Mouse (Mus musculus) embryonic facial prominence, embryonic 10.5 days (tissue): ENCODE results near the gene Isg15. TPM values are rescaled to one million over a fixed set of nuclear protein-coding genes. Genes with fewer than 3 reads are reported as not detected.
"Not testable (repeated sequence)": the region's sequence is repeated elsewhere in the genome, so short reads cannot be mapped to it uniquely, and the experiment has no call there.

Experiments
- DNase-seq: peaks from one replicate; pipeline ENCODE4 v3.0.0-alpha.2; 2017; ENCODE audit warnings: low spot score
- H3K27ac ChIP-seq: fragments of 300-500 bp; sonication (generic); replicated peaks from 2 replicates; pipeline ENCODE4 v1.5.1; 2016; ENCODE audit warnings: mild to moderate bottlenecking
- H3K27me3 ChIP-seq: fragments of 300-500 bp; sonication (generic); replicated peaks from 2 replicates; pipeline ENCODE4 v1.6.1; 2016; ENCODE audit warnings: low read depth, mild to moderate bottlenecking; ENCODE audit not compliant: poor library complexity, severe bottlenecking
- H3K36me3 ChIP-seq: fragments of 300-500 bp; sonication (generic); replicated peaks from 2 replicates; pipeline ENCODE4 v1.6.1; 2016; ENCODE audit warnings: mild to moderate bottlenecking, moderate library complexity
- H3K4me1 ChIP-seq: fragments of 300-500 bp; sonication (generic); 2 replicates; pipeline ENCODE4 v1.6.1; 2016
- H3K4me3 ChIP-seq: fragments of 300-500 bp; sonication (generic); 2 replicates; pipeline ENCODE4 v1.5.1; 2016; ENCODE audit warnings: mild to moderate bottlenecking, moderate library complexity
- H3K9me3 ChIP-seq: fragments of 300-500 bp; sonication (generic); 2 replicates; pipeline ENCODE4 v1.6.1; 2016; ENCODE audit warnings: mild to moderate bottlenecking
- WGBS: fragments of 180-500 bp; shearing (Covaris S2); methylation state at CpG from one replicate; pipeline ENCODE4 v1.1.7; 2016; 5-methylcytosine and 5-hydroxymethylcytosine counted together
- microRNA-seq: library from miRNA; unstranded; fragments of <30 nt; microRNA quantifications from one replicate; pipeline ENCODE4, GENCODE M21; 2017
- polyA plus RNA-seq: library from polyadenylated mRNA; unstranded; fragments of >200 nt; fragmentation: Nextera tagmentation; extraction: Ambion mirVana; gene quantifications from 2 replicates; pipeline ENCODE4 v1.2.1, GENCODE M21; 2016

The Isg15 gene
- polyA plus RNA-seq, 1 experiment from 2014 or later: 0.47 TPM

DNA sequence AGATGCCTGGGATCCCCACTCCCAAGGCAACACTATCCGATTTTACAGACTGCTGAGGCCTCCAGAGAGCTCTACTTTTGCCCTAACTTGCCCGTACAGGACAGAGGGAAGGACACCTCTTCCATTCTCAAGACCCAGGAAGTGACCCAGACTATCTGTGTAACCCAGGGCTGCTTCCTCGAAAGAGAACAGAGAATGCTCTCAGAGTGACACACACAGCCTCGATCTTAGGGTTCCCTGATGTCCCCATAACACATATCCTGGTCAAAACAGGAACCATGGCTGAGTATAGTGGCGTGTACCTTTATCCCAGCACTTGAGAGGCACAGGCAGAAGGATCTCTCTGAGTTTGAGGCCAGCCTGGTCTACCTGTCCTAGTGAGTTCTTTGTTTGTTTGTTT lies 16.9 kb downstream of the Isg15 start:
- DNase-seq: no peak
- Histone ChIP-seq H3K27ac (no peak overlapping the region), H3K4me3 (peak overlapping the region; percentile 30; the same call in 1 of the 2 replicates), H3K27me3 (no peaks in the 10 kb centered on the region), H3K4me1 (peaks cover 52% of the 10 kb centered on the region), H3K36me3 (peaks cover 78% of the 10 kb centered on the region), H3K9me3 (no peaks in the 10 kb centered on the region)
- WGBS: 88% methylated on average over 5 of the region's 5 CpGs

DNA sequence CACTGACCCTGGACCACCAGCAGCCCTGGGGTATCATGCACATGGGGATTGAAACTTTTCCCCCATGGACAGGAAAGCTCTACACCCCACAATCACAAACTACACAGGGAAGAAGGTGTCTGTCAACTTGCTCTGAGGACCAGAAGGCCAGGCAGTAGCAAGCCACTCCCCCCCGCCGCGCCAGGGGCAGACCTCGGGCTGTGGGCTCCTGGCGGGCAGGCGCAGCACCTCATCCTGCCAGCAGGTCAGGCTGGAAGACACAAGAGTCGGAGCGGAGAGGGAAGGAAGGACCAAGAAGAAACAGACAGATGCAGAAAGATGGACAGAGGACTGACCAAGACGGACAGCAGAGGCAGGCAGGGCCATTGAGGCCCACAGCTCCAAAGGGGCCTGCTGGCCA lies 23.0 kb downstream of the Isg15 start:
- H3K4me3 ChIP-seq: no peak overlapping the region
- no peaks in the 10 kb centered on the region for H3K9me3 ChIP-seq
- H3K27ac ChIP-seq: no peak overlapping the region
- H3K4me1 ChIP-seq: peaks cover 4% of the 10 kb centered on the region; the same call in 1 of the 2 replicates
- H3K27me3 ChIP-seq: no peaks in the 10 kb centered on the region
- no peak for DNase-seq
- H3K36me3 ChIP-seq: peaks cover 100% of the 10 kb centered on the region
- 95% methylated on average over 9 of the region's 9 CpGs for WGBS

DNA sequence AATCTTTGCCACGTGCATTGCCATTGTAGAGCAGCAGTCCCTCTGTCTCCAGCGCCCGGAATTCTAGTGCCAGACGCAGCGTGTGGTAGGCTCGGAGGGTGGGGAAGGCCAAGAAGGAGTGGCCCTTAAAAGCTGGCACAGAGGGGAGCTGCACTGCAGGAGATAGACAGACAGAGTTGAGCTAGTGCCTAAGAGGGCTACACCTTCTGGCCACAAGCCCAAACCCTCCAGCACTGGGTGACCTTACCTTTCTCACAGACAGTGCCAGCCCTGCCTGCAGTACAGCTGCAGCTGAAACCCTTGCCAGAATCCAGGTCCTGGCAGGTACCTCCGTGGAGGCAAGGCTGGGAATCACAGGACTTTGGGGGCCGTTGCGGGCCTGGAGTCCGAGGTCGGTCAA lies 28.8 kb downstream of the Isg15 start:
- Histone ChIP-seq H3K27me3 (no peaks in the 10 kb centered on the region), H3K4me3 (no peak overlapping the region), H3K36me3 (peaks cover 100% of the 10 kb centered on the region), H3K4me1 (no peaks in the 10 kb centered on the region), H3K27ac (no peak overlapping the region), H3K9me3 (no peaks in the 10 kb centered on the region)
- WGBS: 95% methylated on average over 11 of the region's 11 CpGs
- DNase-seq: no peak

GRCm38 (mm10) chr4:156169129-156169528 lies 31.5 kb downstream of the Isg15 start:
- WGBS: 95% methylated on average over 10 of the region's 10 CpGs
- no peaks in the 10 kb centered on the region for H3K9me3 ChIP-seq
- no peaks in the 10 kb centered on the region for H3K4me1 ChIP-seq
- H3K27ac ChIP-seq: no peak overlapping the region
- no peak overlapping the region for H3K4me3 ChIP-seq
- DNase-seq: no peak
- H3K27me3 ChIP-seq: no peaks in the 10 kb centered on the region
- peaks cover 100% of the 10 kb centered on the region for H3K36me3 ChIP-seq

GRCm38 (mm10) chr4:156168611-156169010 lies 32.0 kb downstream of the Isg15 start:
- Histone ChIP-seq H3K4me1 (no peaks in the 10 kb centered on the region), H3K9me3 (no peaks in the 10 kb centered on the region), H3K36me3 (peaks cover 100% of the 10 kb centered on the region), H3K4me3 (no peak overlapping the region), H3K27me3 (no peaks in the 10 kb centered on the region), H3K27ac (no peak overlapping the region)
- DNase-seq: no peak
- 91% methylated on average over 8 of the region's 8 CpGs for WGBS

GRCm38 (mm10) chr4:156166477-156166876 lies 34.1 kb downstream of the Isg15 start:
- WGBS: 89% methylated on average over 9 of the region's 9 CpGs
- no peak for DNase-seq

DNA sequence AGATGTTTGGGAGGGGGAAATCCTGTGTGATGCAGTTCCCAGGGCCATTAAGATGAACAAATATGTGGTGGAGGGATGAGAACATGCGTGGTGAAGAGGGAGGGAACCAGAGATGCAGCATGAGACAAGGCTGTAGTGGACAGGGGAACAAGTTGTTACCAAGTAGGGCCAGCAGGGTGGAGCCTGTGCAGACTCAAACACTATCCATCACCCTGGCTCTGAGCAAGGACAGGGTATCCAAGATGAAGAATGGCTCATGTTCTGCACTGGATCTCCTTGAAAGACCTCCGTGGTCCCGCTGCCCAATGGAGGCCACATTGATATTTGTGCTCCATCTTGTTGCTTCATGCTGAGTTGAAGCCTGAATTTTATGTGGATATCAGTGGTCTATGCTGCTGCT lies 45.8 kb downstream of the Isg15 start:
- WGBS: 93% methylated on average over 3 of the region's 3 CpGs
- H3K36me3 ChIP-seq: no peaks in the 10 kb centered on the region
- H3K27me3 ChIP-seq: no peaks in the 10 kb centered on the region
- H3K4me3 ChIP-seq: no peak overlapping the region
- H3K27ac ChIP-seq: no peak overlapping the region
- H3K9me3 ChIP-seq: peaks cover 31% of the 10 kb centered on the region
- no peaks in the 10 kb centered on the region for H3K4me1 ChIP-seq
- DNase-seq: peak; percentile 5

More at GRCm38 (mm10) chr4:156166477-156166876, 34.1 kb downstream of the Isg15 start:
- Histone ChIP-seq H3K27me3 (no peaks in the 10 kb centered on the region), H3K36me3 (peaks cover 98% of the 10 kb centered on the region), H3K27ac (no peak overlapping the region), H3K9me3 (peaks cover 18% of the 10 kb centered on the region), H3K4me1 (no peaks in the 10 kb centered on the region), H3K4me3 (no peak overlapping the region)

GRCm38 (mm10) chr4:156150887-156151286 lies 49.7 kb downstream of the Isg15 start:
- not testable (repeated sequence) for H3K4me3 ChIP-seq, H3K4me1 ChIP-seq, H3K27ac ChIP-seq, H3K36me3 ChIP-seq, H3K27me3 ChIP-seq, DNase-seq
- H3K9me3 ChIP-seq: peaks cover 13% of the 10 kb centered on the region; the same call in 1 of the 2 replicates
- 90% methylated on average over 10 of the region's 10 CpGs for WGBS

Small RNAs within 50 kb of the gene (microRNA-seq; reads per million reads assigned to microRNA genes)
- 11.0 reads per million, percentile 22 among the genes with 10 or more reads in this experiment for gene Mir7658

Other genes with a start within 250 kb of the Isg15 start
- gene C1qtnf12, start 238.5 kb downstream of the Isg15 start, polyA plus RNA-seq: 22.7 and 23.6 TPM in 2 replicates
- 12.7 and 15.7 TPM in 2 replicates for gene B3galt6, start 208.2 kb downstream of the Isg15 start, polyA plus RNA-seq
- 132 and 138 TPM in 2 replicates for gene Sdf4, start 207.9 kb downstream of the Isg15 start, polyA plus RNA-seq
- gene Tnfrsf4, start 187.0 kb downstream of the Isg15 start, polyA plus RNA-seq: 1.1 and 1.4 TPM in 2 replicates
- gene Tnfrsf18, start 174.7 kb downstream of the Isg15 start, polyA plus RNA-seq: 1.2 and 1.4 TPM in 2 replicates
- 0.69 and 0.95 TPM in 2 replicates for gene Ttll10, start 141.4 kb downstream of the Isg15 start, polyA plus RNA-seq
- 73.9 and 76.9 TPM in 2 replicates for gene 9430015G10Rik, start 90.8 kb downstream of the Isg15 start, polyA plus RNA-seq
- gene Rnf223, start 70.3 kb downstream of the Isg15 start, polyA plus RNA-seq: 0.70 and 0.89 TPM in 2 replicates
- gene Agrn, start 3.3 kb downstream of the Isg15 start, polyA plus RNA-seq: 59.0 and 61.7 TPM in 2 replicates
- gene AW011738, start 2.5 kb upstream of the Isg15 start, polyA plus RNA-seq: 2.2 and 2.7 TPM in 2 replicates
- gene Perm1, start 15.1 kb upstream of the Isg15 start, polyA plus RNA-seq: 0.60 and 0.65 TPM in 2 replicates
- 22.5 and 23.9 TPM in 2 replicates for gene Plekhn1, start 34.0 kb upstream of the Isg15 start, polyA plus RNA-seq
- 110 and 120 TPM in 2 replicates for gene Noc2l, start 35.2 kb upstream of the Isg15 start, polyA plus RNA-seq
- gene Samd11, start 54.8 kb upstream of the Isg15 start, polyA plus RNA-seq: 1.2 and 1.6 TPM in 2 replicates
- not detected in 2 replicates for gene Vmn2r-ps159, start 130.3 kb upstream of the Isg15 start, polyA plus RNA-seq